Mouse (Mus musculus) heart, postnatal 0 days (tissue): ENCODE measurements around the gene Hps1.

Experiments
- CTCF ChIP-seq: IDR thresholded peaks from 2 replicates; pipeline ENCODE4 v1.5.1; 2016; ENCODE audit warnings: antibody characterized with exemption, control low read depth, low read depth
- EP300 ChIP-seq: IDR thresholded peaks from 2 replicates; pipeline ENCODE4 v1.6.1; 2016; ENCODE audit warnings: antibody characterized with exemption, low read depth

- TF ChIP-seq CTCF: no peak
- TF ChIP-seq EP300: no peak
Measured at GRCm38 (mm10) chr19:42746702-42747101, 33.1 kb downstream of the Hps1 start.
